Mouse (Mus musculus): ENCODE measurements around the gene Rictor.

The Rictor gene

DNA sequence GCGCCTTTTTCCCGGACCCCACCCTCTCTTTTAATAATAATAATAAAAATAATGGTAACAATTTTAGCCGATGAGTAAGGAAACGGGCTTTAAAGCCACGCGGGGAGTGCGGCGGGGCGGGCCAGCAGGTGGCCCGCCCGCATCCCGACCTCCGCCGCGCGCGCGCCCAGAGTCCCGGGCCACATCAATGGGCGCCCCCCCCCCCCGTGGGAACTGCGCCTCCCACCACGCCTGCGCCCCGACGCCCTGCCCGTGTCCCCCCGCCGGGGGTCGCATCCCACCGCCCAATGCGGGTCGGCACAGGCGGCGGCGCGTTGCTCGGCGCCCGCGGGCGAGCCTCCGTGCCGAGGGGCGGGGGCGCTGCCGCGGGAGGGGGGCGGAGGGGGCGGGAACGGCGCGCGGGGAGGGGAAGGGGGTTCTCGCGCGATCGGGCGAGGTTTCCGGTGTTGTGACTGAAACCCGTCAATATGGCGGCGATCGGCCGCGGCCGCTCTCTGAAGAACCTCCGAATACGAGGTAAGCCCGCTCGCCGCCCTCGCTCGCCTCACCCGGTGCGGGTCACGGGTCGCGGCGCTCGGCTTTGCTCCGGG lies at the start of gene Rictor:
Gene Rictor (plus strand): TSS at position 444 of the 590 bp plus-strand sequence.
- DNase-seq (ENCODE audit: low spot score), result peak; percentile 91

DNA sequence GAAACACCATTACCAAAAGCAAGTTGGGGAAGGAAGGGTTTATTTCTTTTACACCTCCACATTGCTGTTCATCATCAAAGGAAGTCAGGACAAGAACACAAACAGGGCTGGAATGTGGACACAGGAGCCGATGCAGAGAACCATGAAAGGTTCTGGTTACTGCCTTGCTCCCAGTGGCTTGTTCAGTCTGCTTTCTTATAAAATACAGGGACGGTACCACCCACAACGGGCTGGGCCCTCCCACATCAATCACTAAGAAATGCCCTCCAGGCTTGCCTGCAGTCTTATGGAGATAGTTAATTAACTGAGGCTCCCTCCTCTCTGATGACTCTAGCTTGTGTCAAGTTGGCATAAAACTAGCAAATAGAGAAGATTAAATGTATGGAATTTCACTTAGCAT lies 46.2 kb upstream of the Rictor start:
- DNase-seq (ENCODE audit: low spot score), result no peak

DNA sequence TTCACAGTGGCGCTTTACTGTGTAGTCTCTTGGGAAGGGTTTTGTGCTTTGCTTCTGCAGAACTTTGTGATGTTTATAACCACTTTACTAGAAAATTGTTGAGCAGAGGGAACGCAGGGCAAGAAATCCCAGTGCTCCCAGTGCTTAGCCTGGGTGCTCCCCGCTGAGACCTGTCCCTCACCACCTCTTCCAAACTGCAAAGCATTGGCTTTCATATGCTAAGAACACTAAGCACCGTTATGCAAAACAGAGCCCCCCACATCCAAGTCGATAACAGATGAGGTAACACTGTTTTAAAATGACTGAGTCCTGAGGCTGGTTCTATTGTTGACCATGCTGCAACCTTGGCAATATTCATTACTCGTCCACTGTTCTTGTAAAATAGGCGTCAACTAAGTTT lies 44.2 kb upstream of the Rictor start:
- no peak for DNase-seq (ENCODE audit: low spot score)

DNA sequence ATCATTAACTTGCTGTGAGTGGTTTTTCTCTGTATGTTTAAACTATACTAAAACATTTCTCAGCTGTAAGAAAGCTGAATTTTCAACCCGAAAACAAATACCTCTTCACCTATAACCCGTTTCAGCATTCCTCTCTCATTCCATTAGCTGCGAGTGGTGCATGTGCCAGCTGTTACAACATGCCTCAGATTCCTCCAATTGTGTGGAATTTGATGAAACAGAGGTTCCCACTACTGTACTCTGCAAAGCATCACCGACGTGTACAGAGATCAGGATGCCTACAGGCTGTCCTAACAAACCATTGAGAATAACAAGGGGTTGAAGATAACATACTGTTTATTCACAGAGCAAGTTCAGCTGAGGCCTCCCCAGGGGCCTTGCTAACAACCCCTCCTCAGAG lies 42.1 kb upstream of the Rictor start:
- DNase-seq (ENCODE audit: low spot score), result no peak

DNA sequence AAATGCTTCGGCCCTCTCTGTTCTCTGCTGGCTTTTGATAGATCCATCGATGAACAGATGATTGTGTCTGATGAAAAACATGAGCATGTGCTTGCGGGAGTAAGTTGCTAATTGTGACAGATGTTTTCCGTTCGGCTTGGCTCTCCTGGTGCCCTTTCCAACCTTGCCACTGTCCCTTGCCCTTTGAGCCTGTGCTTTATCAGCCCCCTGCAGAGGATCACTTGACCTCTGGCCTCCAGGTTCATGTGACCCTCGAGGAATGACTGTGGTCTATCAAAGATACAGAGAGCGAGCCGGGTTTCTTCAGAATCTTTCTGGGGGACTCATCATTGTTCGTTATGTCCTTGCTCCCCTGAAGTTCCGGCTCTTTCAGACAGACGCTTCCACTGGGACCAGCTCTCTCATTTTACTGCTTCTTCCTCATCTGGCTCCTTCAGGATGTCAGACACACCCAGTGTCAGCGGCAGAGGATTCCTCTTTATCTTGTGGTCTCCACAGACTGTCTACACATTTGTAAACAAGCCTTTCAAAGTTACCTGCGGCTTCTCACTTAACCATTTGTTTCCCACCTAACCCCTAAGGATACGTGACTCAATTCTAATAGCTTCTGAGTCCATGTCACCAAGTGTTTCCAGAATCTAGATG lies 39.3 kb upstream of the Rictor start:
- DNase-seq (ENCODE audit: low spot score), result no peak

DNA sequence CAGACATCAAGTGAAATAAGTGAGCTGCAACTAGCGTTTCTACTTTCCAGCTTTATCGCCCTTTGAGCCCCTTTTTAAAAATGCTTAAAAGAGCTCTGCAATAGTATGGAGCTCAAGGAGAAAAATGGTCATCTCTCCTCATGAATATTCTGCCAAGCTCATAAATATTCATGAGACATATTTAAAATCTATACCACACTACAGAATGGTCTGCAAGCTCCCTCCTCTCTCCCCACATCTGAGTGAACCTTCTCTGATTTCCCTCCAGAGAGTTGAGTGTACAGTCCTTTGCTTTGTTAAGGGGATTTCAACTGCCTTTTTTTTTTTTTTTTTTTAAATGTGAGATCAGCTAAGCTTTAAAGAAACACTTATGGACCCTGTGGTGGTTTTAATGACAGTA lies 29.7 kb upstream of the Rictor start:
- no peak for DNase-seq (ENCODE audit: low spot score)

DNA sequence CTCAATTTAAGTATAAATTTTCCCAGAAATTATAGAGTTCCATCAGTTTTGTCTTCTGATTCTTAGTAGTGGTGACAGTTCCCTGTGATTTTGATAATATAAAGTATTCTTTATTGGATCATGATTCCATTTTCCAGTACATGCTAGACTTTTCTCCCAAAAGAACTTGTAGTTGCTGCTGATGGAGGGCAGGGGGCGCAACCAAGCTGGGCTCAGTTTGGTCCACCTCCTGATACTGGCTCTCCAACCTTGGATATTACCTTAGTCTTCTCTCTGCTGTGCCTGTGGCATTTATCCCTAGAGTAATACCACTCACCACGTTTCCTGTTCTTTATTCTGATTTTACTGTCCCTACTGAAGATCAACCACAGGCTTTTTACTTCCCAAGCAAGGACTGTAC lies 6.0 kb upstream of the Rictor start:
- no peak for DNase-seq (ENCODE audit: low spot score)

DNA sequence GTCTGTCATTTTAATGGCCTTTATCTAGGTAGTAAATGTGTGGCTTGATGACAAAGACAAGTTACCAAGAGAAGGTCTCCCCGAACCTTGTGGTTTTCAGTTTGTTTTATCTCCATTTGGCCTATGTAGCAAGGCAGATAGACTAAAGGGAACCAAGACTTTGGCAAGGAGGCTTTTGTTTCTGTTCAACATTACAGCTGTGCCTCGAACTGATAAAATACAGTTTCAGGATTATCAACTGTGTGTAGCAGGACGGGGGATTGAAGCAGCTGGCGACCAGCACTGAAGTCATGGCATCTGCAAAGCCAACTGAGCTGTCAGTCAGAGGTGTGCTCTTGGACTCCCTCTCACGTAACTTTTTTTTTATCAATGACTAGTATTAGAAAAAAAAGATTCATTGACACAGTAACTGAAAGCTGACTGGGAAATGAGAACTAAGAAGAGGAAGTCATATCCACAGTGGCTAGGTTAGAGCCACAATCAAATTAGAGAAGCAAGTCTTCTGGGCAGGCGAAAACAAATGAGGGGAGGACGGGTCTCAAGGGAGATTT lies 2.8 kb upstream of the Rictor start:
- DNase-seq (ENCODE audit: low spot score), result no peak

DNA sequence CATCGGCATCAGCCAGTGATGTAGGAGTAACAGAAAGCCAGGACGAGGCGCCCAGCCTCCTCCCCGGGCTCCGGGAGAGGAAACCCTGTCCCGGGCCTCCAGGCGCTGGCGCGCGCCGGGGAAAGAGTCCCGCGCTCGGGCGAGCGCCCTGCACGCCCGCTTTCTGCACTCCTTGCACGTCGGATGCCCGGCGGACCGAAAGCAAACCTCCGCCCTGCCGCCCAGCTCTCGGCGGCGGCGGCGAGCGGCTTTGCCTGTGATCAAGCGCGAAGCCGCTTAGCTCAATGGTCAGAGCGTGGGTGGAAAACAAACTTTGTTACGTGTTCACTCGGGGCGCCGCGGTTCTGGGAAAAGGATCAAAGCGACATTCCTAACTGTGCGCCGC lies 636 bp upstream of the Rictor start:
- peak; percentile 79 for DNase-seq (ENCODE audit: low spot score)

DNA sequence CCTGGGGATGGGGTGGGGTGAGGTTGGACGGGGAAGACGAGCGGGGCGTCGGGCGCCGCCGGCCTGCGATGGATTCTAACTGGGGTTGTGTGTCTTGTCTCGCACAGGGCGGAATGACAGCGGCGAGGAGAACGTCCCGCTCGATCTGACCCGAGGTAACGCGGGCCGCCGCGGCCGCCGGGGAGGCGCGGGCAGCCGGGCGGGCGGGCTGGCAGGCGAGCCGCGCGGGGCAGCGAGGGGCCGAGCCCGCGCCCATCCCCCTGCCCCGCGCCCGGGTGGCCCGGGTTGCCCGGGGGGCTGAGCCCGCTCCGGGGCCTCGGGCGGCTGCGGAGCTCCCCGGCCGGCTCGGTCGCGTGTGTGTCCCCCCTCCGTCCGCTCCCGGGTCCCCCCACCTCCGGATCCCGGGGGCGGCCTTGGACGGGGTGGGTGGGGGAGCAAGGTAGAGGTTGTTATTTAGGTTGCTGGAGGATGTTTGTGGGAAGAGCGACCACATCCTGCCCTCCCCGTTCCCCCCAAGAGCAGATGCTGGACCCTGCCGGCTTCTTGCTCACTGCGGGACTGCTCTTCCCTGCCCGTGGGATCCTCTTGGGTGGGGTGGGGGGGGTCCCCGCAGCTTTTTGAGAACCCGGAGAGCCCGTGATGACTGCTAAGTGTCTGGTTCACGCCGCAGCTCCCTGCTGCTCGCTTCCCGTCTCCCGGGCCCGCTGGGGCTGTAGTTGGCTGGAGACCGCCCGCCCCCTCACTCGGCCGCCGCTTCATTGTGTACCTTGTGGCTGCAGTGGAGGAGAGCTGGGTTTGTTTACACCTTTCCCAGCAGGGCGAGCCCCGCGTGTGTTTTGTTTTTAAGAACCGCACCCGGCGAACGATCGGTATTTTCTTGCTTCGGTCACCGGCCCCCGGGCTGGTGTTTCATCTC lies 605 bp downstream of the Rictor start:
- DNase-seq (ENCODE audit: low spot score), result no peak

DNA sequence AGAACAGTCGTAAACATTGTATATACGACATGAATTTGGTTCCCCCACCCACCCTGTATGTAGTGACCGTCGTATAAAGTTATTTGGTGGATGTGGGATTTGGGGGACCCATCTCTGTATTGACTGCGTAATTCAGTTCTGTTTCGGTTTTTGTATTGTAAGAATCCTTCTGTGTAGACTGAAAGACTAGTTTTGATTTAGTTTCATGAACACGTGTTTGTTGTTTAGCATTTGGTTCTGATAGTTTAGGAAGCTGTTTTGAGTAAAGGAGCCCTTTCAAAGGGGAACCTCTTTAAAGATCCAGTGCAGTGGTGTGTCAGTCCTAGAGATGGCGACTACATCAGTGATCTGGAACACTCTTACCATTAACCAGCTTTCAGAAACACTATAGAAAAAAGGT lies 1.4 kb downstream of the Rictor start:
- no peak for DNase-seq (ENCODE audit: low spot score)

DNA sequence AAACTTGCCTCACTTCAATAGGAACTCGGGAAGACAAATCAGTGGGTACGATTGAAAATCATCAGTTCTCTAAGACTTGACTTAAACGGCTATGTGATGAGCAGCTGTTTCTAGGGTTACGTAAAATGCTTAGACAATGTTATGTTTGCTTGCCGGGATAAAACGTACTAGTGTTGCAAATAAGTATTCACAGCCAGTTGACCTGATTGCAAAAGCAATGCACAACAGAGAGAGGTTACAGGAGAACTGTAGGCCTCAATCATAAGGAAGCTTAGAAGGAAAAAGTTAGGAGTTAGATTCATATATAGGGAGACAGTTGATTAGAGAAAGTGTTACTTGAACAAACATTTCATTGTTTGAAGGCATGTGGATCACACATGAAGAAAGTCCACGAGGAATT lies 2.2 kb downstream of the Rictor start:
- DNase-seq (ENCODE audit: low spot score), result no peak

DNA sequence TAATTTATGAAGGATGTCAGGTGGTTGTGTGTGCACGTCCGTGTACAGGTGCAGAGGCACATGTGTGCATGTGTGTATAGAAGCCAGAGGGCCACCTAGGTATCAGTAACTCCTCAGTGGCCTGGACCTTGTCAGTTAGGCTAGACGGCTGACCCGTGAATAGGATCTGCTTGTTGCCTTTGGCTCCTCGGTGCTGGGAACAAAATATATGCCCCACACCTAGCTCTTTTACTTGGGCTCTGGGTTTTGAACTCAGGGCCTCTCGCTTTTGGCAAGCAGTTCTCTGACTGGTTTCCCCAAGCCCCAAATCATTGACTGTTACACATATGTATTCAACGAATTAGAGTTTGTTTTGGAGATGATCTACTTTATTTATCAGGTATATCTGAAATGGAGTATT lies 3.0 kb downstream of the Rictor start:
- DNase-seq (ENCODE audit: low spot score), result no peak

DNA sequence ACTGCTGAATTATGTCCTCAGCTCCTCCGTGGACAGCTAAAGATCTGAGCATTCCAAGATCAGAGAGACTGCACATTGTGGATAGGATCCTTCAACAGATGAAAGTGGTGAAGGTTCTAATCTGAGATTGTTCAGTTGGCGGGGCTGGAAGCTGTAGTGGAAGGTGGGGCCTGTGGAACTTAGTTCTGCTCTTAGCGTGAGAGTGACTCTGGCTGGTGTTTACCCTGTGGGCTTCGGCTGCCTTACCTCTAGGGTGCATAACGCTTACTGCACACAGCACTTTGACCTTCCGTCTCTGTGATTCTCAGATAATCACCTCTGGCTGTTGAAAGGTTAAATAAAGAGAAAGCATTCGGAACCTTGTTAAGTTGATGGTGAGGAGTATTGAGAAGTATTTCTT lies 6.6 kb downstream of the Rictor start:
- DNase-seq (ENCODE audit: low spot score), result no peak

DNA sequence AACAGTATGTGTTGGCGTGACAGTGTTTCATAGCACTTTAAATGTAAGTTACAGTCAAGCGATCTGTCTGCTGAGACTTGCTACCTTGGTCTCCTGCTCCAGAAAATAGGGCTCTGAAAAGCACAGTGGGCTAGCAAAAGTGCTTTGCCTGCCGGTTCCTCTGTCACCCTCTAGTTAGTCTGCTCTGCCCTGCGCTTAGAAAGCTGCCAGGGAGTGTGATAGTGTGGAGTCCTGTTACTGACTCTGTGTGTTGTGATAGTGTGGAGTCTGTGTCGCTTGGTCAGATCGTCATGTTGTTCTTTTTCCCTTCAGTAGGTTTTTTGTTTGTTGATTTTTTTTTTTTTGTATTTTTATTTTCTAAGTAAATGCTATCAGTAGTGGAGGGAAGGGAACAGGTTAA lies 7.1 kb downstream of the Rictor start:
- DNase-seq (ENCODE audit: low spot score), result no peak

DNA sequence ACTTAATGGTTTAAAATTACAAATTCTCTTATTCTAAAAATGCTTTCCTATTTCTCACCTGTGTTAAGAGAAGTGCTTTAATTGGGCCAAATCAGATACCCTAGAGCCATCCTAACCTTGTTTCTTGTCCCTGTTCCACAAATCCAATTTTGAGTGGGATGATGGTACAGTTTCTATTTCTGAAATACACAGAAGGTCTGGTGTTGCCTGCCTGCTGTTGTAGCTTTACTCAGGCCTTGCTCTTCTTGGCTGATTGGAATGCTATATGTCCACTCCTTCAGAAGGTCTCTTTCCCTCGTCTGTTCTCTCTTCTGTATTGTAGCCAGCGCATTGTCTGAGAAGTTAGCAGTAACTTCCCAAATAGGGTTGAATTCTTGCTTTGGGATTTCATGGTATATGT lies 13.2 kb downstream of the Rictor start:
- no peak for DNase-seq (ENCODE audit: low spot score)

DNA sequence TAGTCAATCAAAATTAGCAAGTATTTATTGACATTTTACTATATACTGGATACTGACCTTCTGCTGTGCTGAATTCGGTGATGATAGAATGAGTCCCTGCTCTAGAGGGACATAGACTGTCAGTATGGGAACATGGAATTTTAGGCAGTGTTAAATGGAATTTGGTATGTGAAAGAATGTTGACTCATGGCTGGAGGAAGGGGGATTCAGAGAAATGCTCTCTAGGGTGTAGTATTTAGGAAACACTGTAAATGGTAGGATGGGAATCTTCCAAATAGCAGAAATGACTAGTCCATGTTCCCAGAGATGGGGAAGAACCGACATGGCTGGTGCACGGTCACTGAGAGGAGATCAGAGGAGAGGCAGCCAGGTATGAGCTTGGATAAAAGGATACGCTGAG lies 13.6 kb downstream of the Rictor start:
- no peak for DNase-seq (ENCODE audit: low spot score)

DNA sequence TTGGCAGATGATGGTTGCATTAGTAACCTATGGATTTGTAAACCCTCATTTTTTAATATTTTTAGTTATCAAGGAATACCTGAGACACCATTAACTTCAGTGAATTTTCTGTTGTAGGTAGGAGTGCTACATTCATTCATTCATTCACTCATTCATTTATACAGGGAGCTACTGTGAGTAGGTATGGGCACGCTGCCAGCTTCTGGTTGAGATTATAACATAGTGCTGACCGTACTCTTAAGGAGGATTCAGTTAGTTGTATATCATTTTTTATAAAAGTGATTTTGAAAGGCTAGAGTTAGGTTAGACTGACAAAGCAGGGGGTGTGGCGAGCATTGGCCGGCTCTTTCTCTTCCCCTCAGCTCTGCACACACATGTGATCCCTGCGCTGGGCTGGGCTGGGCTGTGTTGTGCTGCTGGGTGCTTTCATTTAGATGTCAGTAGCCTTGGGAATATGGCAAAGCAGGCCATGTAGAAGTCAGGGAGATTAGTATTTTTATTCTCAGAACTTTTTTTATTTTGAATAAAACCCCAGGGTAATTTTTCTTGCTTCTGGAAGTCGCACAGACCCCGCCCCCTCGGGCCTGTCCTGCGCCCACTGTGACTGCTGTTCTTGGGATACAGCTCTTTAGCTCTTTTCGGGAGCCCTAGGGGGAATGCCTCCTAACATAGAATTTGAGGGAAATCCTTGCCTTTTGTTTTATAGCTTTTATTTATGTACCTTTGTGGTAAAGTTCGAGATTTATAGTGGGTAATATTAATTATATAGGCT lies 14.4 kb downstream of the Rictor start:
- DNase-seq (ENCODE audit: low spot score), result no peak

DNA sequence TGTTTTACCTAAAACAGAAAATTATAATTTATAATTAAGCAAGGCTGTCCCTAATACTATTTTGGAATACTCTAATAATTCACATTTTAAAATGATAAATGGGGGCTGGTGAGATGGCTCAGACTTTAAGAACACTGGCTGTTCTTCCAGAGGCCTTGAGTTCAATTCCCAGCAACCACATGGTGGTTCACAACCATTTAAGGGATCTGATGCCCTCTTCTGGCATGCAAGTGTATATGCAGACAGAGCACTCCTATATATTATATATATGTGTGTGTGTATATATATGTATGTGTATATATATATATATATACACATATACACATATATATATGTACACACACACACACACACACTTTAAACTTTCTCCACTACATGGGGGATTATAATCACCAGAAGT lies 15.2 kb downstream of the Rictor start:
- no peak for DNase-seq (ENCODE audit: low spot score)

DNA sequence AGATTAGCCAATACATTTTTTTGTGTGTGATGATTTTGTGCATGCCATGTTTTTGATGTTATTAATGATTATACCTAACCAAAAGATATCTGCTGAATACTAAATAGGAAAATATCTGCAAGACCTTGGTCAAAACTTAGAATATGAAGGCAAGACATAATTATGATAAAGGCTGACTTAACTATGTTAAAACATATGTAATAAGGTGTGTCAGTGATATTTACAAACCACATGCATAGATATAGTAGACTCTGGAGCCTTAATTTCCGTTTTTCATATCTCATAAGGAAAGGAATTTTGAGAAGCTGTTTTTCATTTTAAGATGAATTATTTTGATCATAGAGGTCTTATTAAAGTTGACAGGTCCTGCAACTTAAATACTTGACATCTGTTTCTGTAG lies 16.3 kb downstream of the Rictor start:
- DNase-seq (ENCODE audit: low spot score), result no peak

DNA sequence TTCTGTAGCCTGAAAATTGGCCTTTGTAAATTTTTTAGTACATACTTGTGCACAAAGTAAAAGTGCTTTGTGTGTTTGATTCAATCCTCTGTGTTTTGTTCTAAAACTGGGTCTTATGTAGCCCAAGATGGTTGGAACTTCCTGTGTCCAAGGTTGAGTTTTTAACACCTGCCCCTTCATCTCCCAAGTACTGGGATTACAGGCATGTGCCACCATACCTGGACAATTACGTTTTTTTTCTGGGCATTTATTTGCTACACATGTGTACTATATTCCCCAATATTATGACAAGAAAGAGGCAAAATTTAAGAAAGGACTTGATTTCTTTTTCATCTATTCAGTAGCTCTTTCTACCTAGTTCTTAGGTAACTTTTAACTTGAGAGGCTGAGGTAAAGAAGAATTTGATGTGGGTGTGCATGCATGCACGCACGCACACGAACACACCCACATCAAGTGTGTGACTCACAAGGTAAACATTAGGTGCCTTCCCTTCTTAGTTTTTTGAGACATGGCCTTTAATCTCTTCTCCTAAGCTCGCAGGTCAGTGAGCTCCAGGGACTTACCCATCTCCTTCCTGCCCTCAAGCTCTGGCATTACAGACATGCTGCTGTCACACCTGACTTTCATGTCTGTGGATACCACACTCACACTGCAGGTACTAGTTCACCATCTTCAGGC lies 18.1 kb downstream of the Rictor start:
- no peak for DNase-seq (ENCODE audit: low spot score)

DNA sequence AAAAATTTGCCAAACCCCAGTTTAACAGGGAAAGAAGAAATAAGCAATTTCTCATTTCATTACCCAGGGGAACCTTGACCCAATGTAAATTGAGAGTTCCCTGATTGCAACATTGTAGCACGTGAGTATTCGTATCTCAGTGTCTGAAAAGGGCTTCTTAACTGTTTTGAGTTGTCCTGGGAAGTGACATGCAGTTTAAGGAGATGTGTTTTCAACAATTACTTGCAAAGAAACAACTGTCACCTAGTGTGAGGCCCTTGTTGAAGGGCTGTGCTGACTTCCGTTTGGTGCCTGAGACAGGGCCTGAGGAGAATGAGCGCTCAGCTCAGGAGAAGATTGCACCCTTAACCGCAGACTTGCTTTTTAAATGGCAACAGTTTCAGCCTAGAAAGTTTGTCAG lies 24.9 kb downstream of the Rictor start:
- no peak for DNase-seq (ENCODE audit: low spot score)

All from retina, embryonic 14.5 days (tissue).